Mouse (Mus musculus) myocyte (in vitro differentiated cells): ENCODE data around the gene Atp1a2.

ENCODE experiments used
- CEBPB ChIP-seq: IDR thresholded peaks from 2 replicates; pipeline ENCODE4 v1.6.1; 2011; ENCODE audit warnings: mild to moderate bottlenecking, moderate library complexity; ENCODE audit not compliant: poor library complexity, insufficient read depth, severe bottlenecking
- E2F4 ChIP-seq: IDR thresholded peaks from one replicate; pipeline ENCODE4 v1.6.1; 2011; ENCODE audit warnings: mild to moderate bottlenecking, control low read depth, moderate library complexity; ENCODE audit not compliant: insufficient read depth
- MYOD1 ChIP-seq, 3 experiments: IDR thresholded peaks; one replicate each; pipeline ENCODE4 v1.6.1; 2011; ENCODE audit warnings: control low read depth in 2 of 3, low read depth in 2 of 3, mild to moderate bottlenecking in 2 of 3, moderate library complexity in 1 of 3; ENCODE audit not compliant: insufficient read length in 2 of 3, control insufficient read depth in 1 of 3
- POLR2A ChIP-seq: IDR thresholded peaks from one replicate; pipeline ENCODE4 v1.6.1; 2011; ENCODE audit warnings: low read depth, mild to moderate bottlenecking, control low read depth, moderate library complexity; ENCODE audit not compliant: insufficient read length

- TF ChIP-seq POLR2A = no peak
- TF ChIP-seq E2F4 = no peak
- TF ChIP-seq CEBPB = no peak
- no peak for TF ChIP-seq MYOD1 (IDR thresholded peaks at IDR 0.05; ENCODE audit: control insufficient read depth in 1 of 3, insufficient read length in 2 of 3, low read depth in 2 of 3)
Measured at GRCm38 (mm10) chr1:172306885-172307284, 9.0 kb upstream of the Atp1a2 start.
